Mouse (Mus musculus) T-helper 2 cell (primary cell): ENCODE results near the gene Dnajc5g.

Source experiments
- in situ Hi-C: fragments of 300-600 bp; cut with MboI, MseI; formaldehyde crosslinking; loops from one replicate; pipeline ENCODE4 v1.15.1; 2025; ENCODE audit warnings: high pct_unique_total_duplicates

Gene Dnajc5g

GRCm38 (mm10) chr5:31108000-31108490 is 2.0 kb downstream of the Dnajc5g start, which contains the start of gene Slc30a3:
Gene Slc30a3, minus strand, starts transcription at chr5:31108237.
- in situ Hi-C loops, result no loop called here

DNA sequence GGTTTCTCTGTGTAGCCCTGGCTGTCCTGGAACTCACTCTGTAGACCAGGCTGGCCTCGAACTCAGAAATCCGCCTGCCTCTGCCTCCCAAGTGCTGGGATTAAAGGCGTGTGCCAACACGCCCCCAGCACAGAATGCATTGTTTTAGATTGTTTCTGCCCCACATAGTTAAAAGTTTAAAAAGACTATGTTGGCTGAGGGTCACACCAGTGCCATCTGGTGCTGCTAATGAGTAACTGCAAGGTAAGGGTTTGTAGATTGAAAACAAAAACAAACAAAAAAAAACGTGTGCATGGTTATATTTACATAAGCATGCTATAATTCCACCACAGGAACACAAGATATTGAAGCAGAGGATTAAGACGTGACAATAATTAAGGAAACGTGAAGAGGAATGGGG is 4.7 kb downstream of the Dnajc5g start:
- in situ Hi-C loops, result no loop called here

DNA sequence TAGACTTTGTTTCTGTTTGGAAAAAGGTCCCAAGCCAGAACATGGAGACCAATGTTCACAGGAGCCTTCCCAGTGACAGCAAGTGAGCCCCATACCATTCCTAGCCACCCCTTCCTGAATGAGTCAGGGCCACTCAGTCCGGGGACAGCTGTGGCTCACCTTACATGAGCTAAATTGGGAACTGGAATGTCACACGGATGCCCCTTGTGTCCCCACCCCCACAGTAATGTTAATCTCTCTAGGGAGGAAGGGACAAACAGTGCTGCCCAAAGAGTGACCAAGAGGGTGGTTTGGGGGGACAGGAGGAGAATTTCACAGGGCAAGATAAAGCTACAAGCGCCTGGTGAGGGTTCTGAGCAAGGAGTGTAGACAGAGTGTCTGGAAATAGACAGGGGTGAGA is 10.3 kb downstream of the Dnajc5g start, which contains the start of gene Trim54:
TSS of gene Trim54 (plus strand) at position 359 of the 400 bp plus-strand sequence.
- in situ Hi-C loops, result no loop called here

GRCm38 (mm10) chr5:31116912-31117311 is 10.8 kb downstream of the Dnajc5g start:
- in situ Hi-C loops, result no loop called here

DNA sequence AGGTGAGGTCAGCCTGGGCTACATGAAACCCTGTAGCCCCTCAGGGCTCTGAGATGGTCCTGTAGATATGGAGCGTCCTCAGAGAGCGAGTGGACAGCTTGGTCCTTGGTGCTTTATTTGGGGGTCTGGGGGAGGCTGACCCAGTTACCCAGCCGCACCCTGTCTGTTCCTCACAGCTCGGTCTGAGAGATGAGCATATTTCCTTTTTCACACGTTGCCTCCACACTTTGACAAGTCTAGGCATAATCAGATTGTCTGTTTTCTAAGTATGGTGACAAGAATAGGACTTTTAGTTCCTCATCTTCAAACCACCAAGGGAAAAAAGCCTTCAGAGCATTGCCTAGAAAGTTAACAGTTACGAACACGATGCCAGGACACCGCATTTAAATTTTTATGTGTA is 15.0 kb downstream of the Dnajc5g start:
- in situ Hi-C loops, result no loop called here

DNA sequence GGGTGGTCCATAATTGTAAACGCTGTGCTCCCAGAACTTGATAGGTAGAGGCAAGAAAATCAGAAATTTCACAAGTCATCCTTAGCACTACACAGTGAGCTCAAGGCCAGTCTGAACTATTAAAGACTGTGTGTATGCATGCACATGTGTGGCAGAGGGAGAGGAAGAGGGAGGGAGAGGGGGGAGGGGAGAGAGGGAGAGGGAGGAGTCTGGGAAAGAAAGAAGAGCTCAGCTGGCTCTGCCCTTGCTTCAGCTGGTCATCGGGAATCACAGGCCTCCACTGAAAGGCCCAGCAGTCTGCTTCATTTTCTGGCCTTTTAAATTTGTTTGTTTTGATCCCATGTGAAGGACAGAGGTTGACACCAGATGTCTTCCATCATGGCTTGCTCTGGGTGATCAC is 17.4 kb downstream of the Dnajc5g start:
- in situ Hi-C loops, result no loop called here

DNA sequence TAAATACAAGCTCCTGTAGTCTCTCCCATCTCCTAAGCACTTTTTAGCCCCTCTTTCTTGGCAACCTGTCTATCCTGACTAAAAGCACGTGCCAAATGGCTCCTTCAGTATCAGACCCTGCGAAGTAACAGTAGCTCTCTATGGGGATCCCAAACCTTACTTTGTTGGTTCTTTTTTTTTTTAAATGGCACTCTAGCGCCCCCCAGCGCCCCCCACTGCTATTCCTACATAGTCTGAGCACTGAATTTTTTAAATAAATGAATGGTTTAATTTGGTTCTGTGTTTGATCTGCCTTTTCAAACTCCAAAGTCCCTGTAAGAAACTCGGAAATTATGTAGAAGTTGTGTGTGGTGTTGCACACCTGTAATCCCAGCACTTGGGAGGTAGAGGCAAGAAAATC is 20.0 kb downstream of the Dnajc5g start:
- in situ Hi-C loops, result no loop called here

GRCm38 (mm10) chr5:31136730-31137424 is 30.8 kb downstream of the Dnajc5g start:
- in situ Hi-C loops, result no loop called here

- in situ Hi-C loops, result no loop called here
These were observed 31.6 kb downstream of the Dnajc5g start for GRCm38 (mm10) chr5:31137658-31138057.

DNA sequence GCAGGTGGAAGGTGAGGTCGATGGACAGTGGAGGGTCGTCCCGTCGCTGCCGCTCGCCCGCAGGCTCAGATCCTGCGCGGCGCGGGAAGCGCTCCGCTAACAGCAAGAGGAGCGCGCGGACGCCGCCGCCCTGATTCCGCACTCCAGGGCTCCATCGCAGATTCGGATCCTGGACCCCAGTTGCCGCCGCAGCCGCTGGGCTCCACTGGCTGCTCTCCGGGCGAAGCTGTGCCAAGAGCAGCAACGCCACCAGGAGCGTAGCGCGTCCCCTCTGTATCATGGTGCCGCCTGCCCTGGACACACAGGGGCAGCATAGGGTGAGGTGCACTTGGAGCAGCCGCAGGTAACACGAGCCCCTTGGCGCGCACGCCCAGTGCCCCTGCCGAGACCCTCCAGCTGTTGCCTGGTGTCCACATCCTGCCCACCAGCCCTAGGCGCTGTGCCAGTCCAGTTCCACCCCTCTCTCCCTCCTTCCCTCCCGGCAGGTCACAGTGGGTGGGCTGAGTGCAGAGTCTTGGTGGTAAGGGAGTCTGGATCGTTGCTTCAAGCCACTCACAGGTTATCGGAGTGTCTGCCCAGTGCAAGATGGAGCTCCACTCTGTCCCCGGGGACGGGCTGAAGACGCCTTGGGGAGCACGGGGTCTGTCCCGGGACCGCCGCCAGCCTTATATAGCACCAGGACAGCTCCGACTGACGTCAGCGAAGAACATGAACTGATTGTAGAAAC is 32.3 kb downstream of the Dnajc5g start, which contains the start of gene Ucn:
TSS of gene Ucn (minus strand) at position 589 of the 727 bp plus-strand sequence.
- in situ Hi-C loops, result no loop called here

DNA sequence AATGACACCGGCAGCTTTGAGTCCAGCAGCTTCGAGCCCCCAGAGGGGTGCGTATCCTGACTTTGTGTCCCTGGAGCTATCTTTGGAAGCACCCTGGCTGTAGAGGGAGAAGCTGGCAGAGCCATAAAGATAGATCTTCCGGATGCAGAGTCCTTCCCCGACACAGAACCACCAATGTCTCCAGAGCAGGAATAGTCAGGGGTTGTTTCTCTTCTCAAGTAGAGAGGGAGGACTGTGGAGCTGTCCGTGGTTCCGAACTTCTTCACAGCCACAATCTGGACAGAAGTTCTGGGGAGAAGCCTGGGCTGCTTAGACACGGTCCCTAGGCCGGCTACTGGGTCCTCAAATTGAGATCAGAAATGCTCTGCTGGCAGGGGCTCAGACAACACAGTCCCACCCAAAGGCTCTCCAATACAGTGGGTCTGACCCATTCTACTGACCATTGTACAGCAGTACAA is 32.9 kb downstream of the Dnajc5g start:
- in situ Hi-C loops, result no loop called here

DNA sequence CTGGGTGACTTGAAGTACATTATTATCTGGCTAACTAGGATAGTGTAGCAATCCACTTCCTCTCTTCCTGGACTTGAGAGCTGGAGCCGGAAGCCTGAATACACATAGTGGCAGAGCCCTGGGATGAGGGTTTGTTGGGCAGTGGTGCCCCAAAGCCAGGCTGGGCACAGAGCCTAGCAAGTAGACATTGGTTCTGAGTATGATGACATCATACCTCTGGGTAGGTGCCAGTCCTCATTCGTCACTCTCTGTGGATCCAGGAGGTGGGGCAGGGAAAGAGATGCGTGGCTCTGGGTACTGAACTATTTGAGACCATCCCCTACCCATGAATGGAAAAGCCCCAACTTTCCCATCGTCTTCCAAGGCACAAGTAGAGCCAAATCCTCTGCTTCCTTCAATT is 43.7 kb downstream of the Dnajc5g start:
- in situ Hi-C loops, result loop anchor here (5.0 kb wide), 1 partner anchor 62 kb away; no protein-coding TSS in a partner anchor

GRCm38 (mm10) chr5:31151746-31152145 is 45.7 kb downstream of the Dnajc5g start:
- in situ Hi-C loops, result no loop called here

DNA sequence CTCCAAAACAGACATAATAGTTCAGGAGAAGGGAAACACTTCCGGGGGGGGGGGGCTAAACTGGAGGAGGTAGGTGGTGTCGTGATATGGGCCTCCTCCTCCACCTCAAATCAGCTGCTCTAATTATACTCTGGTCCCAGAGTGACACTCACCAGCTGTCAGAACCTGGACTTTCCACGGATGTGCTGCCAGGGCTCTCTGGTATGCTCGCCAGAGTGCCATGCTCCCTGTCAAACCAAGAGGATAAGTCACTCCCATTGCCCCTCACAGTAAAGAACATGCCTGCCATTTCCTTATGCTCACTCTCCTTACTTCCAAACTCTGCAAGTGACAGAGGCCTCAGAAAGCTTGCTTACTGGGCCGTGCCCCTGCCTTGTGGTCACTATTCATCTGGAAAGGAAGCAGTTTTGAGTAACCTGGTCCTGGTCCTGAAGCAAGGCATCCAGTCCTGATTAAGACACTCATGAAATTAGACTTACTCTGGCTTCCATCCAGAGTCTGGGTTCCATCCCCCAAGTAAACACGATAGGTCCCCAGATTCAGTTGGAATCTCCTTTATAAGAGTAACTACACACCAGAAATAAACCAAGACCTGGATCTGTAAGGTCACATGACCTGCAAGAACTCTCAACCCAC is 47.5 kb downstream of the Dnajc5g start:
- in situ Hi-C loops, result no loop called here

- in situ Hi-C loops, result no loop called here
These were observed 48.1 kb downstream of the Dnajc5g start, which contains the start of gene Mpv17 for GRCm38 (mm10) chr5:31154152-31154553. Gene Mpv17, minus strand, starts transcription at chr5:31154251.
